Mouse (Mus musculus) kidney, postnatal 0 days (tissue): ENCODE measurements around the gene Naip6. TPM values are rescaled to one million over a fixed set of nuclear protein-coding genes. Genes with fewer than 3 reads are reported as not detected.
"Not testable (repeated sequence)": the region's sequence is repeated elsewhere in the genome, so short reads cannot be mapped to it uniquely, and the experiment has no call there.

Experiments used
- ATAC-seq: fragments of 200-750 bp; cut with Nextera tagmentation; replicated peaks from 2 replicates; pipeline ENCODE4 v1.8.0; 2017; ENCODE audit warnings: low read depth, moderate number of reproducible peaks, moderate TSS enrichment, moderate library complexity; ENCODE audit not compliant: low FRiP score
- DNase-seq: peaks from one replicate; pipeline ENCODE4 v3.0.0-alpha.2; 2016; ENCODE audit warnings: low spot score
- H3K27ac ChIP-seq: fragments of 300-500 bp; sonication (generic); 2 replicates; pipeline ENCODE4 v1.5.1; 2014; ENCODE audit warnings: mild to moderate bottlenecking
- H3K27me3 ChIP-seq: fragments of 300-500 bp; sonication (generic); 2 replicates; pipeline ENCODE4 v1.6.1; 2014; ENCODE audit warnings: low read length, mixed read lengths; ENCODE audit not compliant: insufficient read depth
- H3K36me3 ChIP-seq: fragments of 300-500 bp; sonication (generic); 2 replicates; pipeline ENCODE4 v1.6.1; 2014; ENCODE audit warnings: low read length, mixed read lengths; ENCODE audit not compliant: insufficient read depth
- H3K4me1 ChIP-seq: fragments of 300-500 bp; sonication (generic); replicated peaks from 2 replicates; pipeline ENCODE4 v1.6.1; 2014; ENCODE audit warnings: antibody characterized with exemption, low read length, mixed read lengths; ENCODE audit not compliant: insufficient read depth
- H3K4me2 ChIP-seq: fragments of 300-500 bp; sonication (generic); 2 replicates; pipeline ENCODE4 v1.6.1; 2014; ENCODE audit warnings: mild to moderate bottlenecking, low read length, moderate library complexity, mixed read lengths
- H3K4me3 ChIP-seq: fragments of 300-500 bp; sonication (generic); replicated peaks from 2 replicates; pipeline ENCODE4 v1.5.1; 2014; ENCODE audit warnings: low read depth, low read length
- H3K9ac ChIP-seq: fragments of 300-500 bp; sonication (generic); 2 replicates; pipeline ENCODE4 v1.6.1; 2014; ENCODE audit warnings: low read depth, low read length
- H3K9me3 ChIP-seq: fragments of 300-500 bp; sonication (generic); replicated peaks from 2 replicates; pipeline ENCODE4 v1.6.1; 2016; ENCODE audit warnings: low read length, inconsistent platforms, mixed read lengths
- CTCF ChIP-seq: IDR thresholded peaks from 2 replicates; pipeline ENCODE4 v1.5.1; 2016; ENCODE audit warnings: antibody characterized with exemption, low read depth, mild to moderate bottlenecking, moderate library complexity
- WGBS: fragments of 180-500 bp; shearing (Covaris S2); extraction: QIAGEN DNeasy Blood & Tissue Kit; methylation state at CpG from one replicate; pipeline ENCODE4 v1.1.7; 2014; 5-methylcytosine and 5-hydroxymethylcytosine counted together
- polyA plus RNA-seq: library from polyadenylated mRNA; unstranded; fragments of >200 nt; fragmentation: Nextera tagmentation; extraction: Ambion mirVana; gene quantifications from 2 replicates; pipeline ENCODE4 v1.2.1, GENCODE M21; 2015

Naip6 gene
- polyA plus RNA-seq, 1 experiment from 2014 or later, result 0.18 TPM

- no peak overlapping the region for H3K27ac ChIP-seq
- no peak overlapping the region for H3K9ac ChIP-seq
- no peak overlapping the region for H3K4me3 ChIP-seq
- H3K36me3 ChIP-seq, result no peaks in the 10 kb centered on the region
- no peaks in the 10 kb centered on the region for H3K27me3 ChIP-seq
- no peak for ATAC-seq
- DNase-seq, result no peak
- 90% methylated on average over 1 of the region's 1 CpGs for WGBS
- no peaks in the 10 kb centered on the region for H3K4me1 ChIP-seq
- TF ChIP-seq CTCF, result no peak
- H3K9me3 ChIP-seq, result no peaks in the 10 kb centered on the region
- H3K4me2 ChIP-seq, result no peak overlapping the region
These were observed 32.9 kb downstream of the Naip6 start for GRCm38 (mm10) chr13:100284611-100285010.

DNA sequence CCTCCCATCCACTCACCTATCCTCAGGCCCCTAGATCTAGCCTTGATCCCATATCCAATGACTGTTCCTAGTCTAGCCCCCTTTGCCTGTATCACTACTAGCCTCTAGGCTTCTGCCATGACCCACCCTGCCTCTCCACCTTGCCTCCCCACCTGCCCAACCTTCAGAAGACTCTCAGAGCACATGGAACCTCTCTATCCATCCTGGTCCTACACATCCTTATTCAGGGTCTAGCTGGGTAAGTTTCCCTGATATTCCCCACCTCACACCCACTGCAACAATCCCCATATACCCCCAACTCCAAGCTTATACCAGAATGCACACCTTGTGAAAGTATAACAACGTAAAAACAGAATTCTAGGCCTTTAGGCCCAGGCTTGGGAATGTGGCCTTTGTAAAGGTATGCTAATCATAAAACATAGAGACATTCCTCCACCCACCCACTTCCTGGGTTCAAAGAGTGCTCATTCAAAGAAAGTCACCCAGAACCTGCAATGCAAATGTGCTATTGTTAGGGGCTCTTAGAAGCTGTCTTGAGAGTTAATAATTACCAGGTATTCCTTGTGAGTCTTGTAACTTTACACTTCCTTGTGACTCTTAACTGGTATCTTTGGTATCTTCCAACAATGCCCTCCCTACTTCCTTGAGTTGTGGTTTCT, 45.9 kb downstream of the Naip6 start:
- H3K36me3 ChIP-seq, DNase-seq, ATAC-seq, H3K9ac ChIP-seq, H3K4me3 ChIP-seq, H3K27me3 ChIP-seq, H3K4me2 ChIP-seq, H3K27ac ChIP-seq, H3K4me1 ChIP-seq, H3K9me3 ChIP-seq: not testable (repeated sequence)
- WGBS, result no CpG with 5 or more reads among the region's 1 CpGs

- WGBS, result 51% methylated on average over 2 of the region's 2 CpGs
- not testable (repeated sequence) for H3K9me3 ChIP-seq, H3K4me1 ChIP-seq, ATAC-seq, H3K36me3 ChIP-seq, H3K27me3 ChIP-seq, H3K4me2 ChIP-seq, H3K9ac ChIP-seq, H3K27ac ChIP-seq, DNase-seq, H3K4me3 ChIP-seq
These were observed 60.5 kb downstream of the Naip6 start for GRCm38 (mm10) chr13:100256996-100257395.

- H3K9ac ChIP-seq, H3K27me3 ChIP-seq, H3K4me1 ChIP-seq, H3K4me3 ChIP-seq, H3K4me2 ChIP-seq, ATAC-seq, H3K9me3 ChIP-seq, DNase-seq, H3K27ac ChIP-seq, H3K36me3 ChIP-seq: not testable (repeated sequence)
- 82% methylated on average over 5 of the region's 6 CpGs for WGBS
These were observed 61.5 kb downstream of the Naip6 start for GRCm38 (mm10) chr13:100255925-100256324.

DNA sequence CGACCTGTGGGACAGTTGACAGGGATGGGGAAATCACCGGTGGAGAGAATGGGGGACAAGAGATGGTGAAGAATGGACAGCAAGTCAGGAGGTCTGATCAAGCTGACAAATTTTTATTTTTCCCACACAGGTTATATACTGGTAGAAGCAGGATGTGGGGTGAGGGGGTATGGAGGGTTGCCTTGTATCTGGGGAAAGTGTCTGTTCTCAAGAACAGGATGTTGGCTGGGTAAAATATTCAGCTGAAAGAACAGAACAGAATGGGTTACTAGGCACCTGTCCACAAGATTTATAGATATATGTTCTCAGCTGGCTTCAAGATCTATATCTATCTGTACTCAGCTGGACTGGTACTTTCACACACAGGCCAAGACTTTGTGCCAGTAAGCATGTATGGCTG, 65.6 kb downstream of the Naip6 start:
- 82% methylated on average over 2 of the region's 2 CpGs for WGBS
- H3K4me1 ChIP-seq, H3K36me3 ChIP-seq, H3K9ac ChIP-seq, DNase-seq, H3K4me2 ChIP-seq, ATAC-seq, H3K9me3 ChIP-seq, H3K27me3 ChIP-seq, H3K27ac ChIP-seq, H3K4me3 ChIP-seq: not testable (repeated sequence)

DNA sequence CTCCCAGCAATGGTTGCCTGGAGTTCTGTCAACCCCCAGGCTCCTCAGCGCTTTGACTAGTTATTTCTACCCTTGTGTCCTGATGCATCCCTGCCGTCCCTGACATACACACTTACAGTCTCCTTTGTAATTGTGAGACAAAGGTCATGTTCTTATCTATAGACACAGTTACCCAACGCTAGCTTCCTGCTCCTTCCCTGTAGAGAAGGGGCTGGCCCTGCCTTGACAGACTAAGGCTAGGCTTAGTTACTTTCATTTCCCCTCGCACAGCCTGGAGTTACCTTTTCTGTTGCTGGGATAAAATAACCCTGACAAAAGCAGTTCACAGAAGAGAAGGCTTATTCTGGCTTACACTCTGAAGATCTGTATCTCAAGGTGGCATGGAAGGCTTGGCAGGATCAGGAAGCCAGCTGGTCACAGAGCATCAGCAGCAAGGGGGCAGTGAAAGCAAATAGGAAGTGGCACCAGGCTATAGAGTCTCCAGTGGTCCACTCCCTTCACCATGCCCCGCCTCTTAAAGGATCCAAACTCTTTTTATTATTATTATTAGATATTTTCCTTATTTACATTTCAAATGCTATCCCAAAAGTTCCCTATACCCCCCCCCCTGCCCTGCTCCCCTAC, 70.5 kb downstream of the Naip6 start:
- not testable (repeated sequence) for H3K4me2 ChIP-seq, H3K9me3 ChIP-seq, DNase-seq, H3K4me3 ChIP-seq, ATAC-seq, H3K27ac ChIP-seq, H3K36me3 ChIP-seq, H3K9ac ChIP-seq, H3K4me1 ChIP-seq, H3K27me3 ChIP-seq
- 68% methylated on average over 5 of the region's 5 CpGs for WGBS

- not testable (repeated sequence) for H3K36me3 ChIP-seq, H3K4me3 ChIP-seq, H3K27ac ChIP-seq, ATAC-seq, H3K4me1 ChIP-seq, H3K9me3 ChIP-seq, DNase-seq, H3K9ac ChIP-seq, H3K4me2 ChIP-seq, H3K27me3 ChIP-seq
- 76% methylated on average over 4 of the region's 4 CpGs for whole genome bisulfite sequencing
These were observed 71.3 kb downstream of the Naip6 start, which contains the start of gene Naip5 for GRCm38 (mm10) chr13:100246223-100246622. Naip5 (minus strand) TSS chr13:100246323.
